Mouse (Mus musculus) midbrain, embryonic 15.5 days (tissue): ENCODE data around the gene 1110059E24Rik. TPM values are rescaled to one million over a fixed set of nuclear protein-coding genes. Genes with fewer than 3 reads are reported as not detected.
"Not testable (repeated sequence)": the region's sequence is repeated elsewhere in the genome, so short reads cannot be mapped to it uniquely, and the experiment has no call there.

Source experiments
- ATAC-seq: fragments of 200-750 bp; cut with Nextera tagmentation; replicated peaks from 2 replicates; pipeline ENCODE4 v1.8.0; 2017; ENCODE audit warnings: moderate TSS enrichment
- H3K27ac ChIP-seq: fragments of 300-500 bp; sonication (generic); 2 replicates; pipeline ENCODE4 v1.5.1; 2015; ENCODE audit warnings: mild to moderate bottlenecking, inconsistent platforms
- H3K27me3 ChIP-seq: fragments of 300-500 bp; sonication (generic); replicated peaks from 2 replicates; pipeline ENCODE4 v1.6.1; 2015; ENCODE audit warnings: inconsistent platforms
- H3K36me3 ChIP-seq: fragments of 300-500 bp; sonication (generic); replicated peaks from 2 replicates; pipeline ENCODE4 v1.6.1; 2015; ENCODE audit warnings: inconsistent platforms
- H3K4me1 ChIP-seq: fragments of 300-500 bp; sonication (generic); 2 replicates; pipeline ENCODE4 v1.6.1; 2015; ENCODE audit warnings: inconsistent platforms
- H3K4me2 ChIP-seq: fragments of 300-500 bp; sonication (generic); 2 replicates; pipeline ENCODE4 v1.6.1; 2015; ENCODE audit warnings: inconsistent platforms, mild to moderate bottlenecking, moderate library complexity
- H3K4me3 ChIP-seq: fragments of 300-500 bp; sonication (generic); 2 replicates; pipeline ENCODE4 v1.5.1; 2015; ENCODE audit warnings: mild to moderate bottlenecking, inconsistent platforms
- H3K9ac ChIP-seq: fragments of 300-500 bp; sonication (generic); 2 replicates; pipeline ENCODE4 v1.6.1; 2015; ENCODE audit warnings: mild to moderate bottlenecking, inconsistent platforms
- H3K9me3 ChIP-seq: fragments of 300-500 bp; sonication (generic); 2 replicates; pipeline ENCODE4 v1.6.1; 2016; ENCODE audit warnings: inconsistent platforms
- WGBS: fragments of 180-500 bp; shearing (Covaris S2); methylation state at CpG from one replicate; pipeline ENCODE4 v1.1.7; 2015; ENCODE audit warnings: mixed read lengths; 5-methylcytosine and 5-hydroxymethylcytosine counted together
- polyA plus RNA-seq: library from polyadenylated mRNA; unstranded; fragments of >200 nt; fragmentation: Nextera tagmentation; extraction: Ambion mirVana; gene quantifications from 2 replicates; pipeline ENCODE4 v1.2.1, GENCODE M21; 2015

1110059E24Rik gene
- polyA plus RNA-seq, 1 experiment from 2014 or later = 60.7 TPM

DNA sequence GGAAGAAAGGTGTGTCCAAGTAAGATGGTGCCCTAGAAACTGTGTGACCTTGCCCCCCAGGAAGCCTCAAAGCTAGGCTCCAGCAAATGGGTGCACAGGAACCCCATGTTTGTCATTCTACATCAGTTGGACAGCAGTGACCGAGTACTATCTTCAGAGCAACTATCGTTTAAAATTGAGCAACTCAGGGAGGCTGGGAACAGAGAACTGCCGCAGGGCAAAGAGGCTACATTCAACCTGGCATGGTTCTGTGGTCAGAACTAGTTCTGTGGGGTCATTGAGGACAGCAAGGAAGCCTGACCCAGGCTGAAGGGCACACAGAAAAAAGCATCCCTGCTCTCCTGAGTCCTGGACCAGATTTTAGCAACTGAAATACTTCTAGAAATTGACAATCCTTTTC, 37.0 kb downstream of the 1110059E24Rik start:
- H3K4me3 ChIP-seq = no peak overlapping the region
- H3K27me3 ChIP-seq = no peaks in the 10 kb centered on the region
- no peaks in the 10 kb centered on the region for H3K4me1 ChIP-seq
- 94% methylated on average over 3 of the region's 3 CpGs for WGBS
- H3K9me3 ChIP-seq = no peaks in the 10 kb centered on the region
- no peak overlapping the region for H3K9ac ChIP-seq
- ATAC-seq = no peak
- 0 out of 2 replicates have a peak, but pooled peaks cover 3% of the 10 kb centered on the region for H3K36me3 ChIP-seq
- H3K4me2 ChIP-seq = no peak overlapping the region
- no peak overlapping the region for H3K27ac ChIP-seq

GRCm38 (mm10) chr19:21611725-21612575, 40.8 kb downstream of the 1110059E24Rik start:
- no peak overlapping the region for H3K27ac ChIP-seq
- WGBS = 51% methylated on average over 9 of the region's 9 CpGs
- no peaks in the 10 kb centered on the region for H3K36me3 ChIP-seq
- H3K4me1 ChIP-seq = no peaks in the 10 kb centered on the region
- H3K4me2 ChIP-seq = no peak overlapping the region
- H3K9ac ChIP-seq = no peak overlapping the region
- no peak overlapping the region for H3K4me3 ChIP-seq
- H3K9me3 ChIP-seq = no peaks in the 10 kb centered on the region
- no peaks in the 10 kb centered on the region for H3K27me3 ChIP-seq
- ATAC-seq = no peak

- Histone ChIP-seq H3K4me1 (no peaks in the 10 kb centered on the region), H3K4me2 (no peak overlapping the region), H3K27me3 (no peaks in the 10 kb centered on the region), H3K27ac (no peak overlapping the region), H3K9me3 (no peaks in the 10 kb centered on the region), H3K9ac (no peak overlapping the region), H3K4me3 (no peak overlapping the region), H3K36me3 (no peaks in the 10 kb centered on the region)
- 10% methylated on average over 6 of the region's 6 CpGs for WGBS
- ATAC-seq = no peak
Observed at GRCm38 (mm10) chr19:21611297-21611696, 41.5 kb downstream of the 1110059E24Rik start.

DNA sequence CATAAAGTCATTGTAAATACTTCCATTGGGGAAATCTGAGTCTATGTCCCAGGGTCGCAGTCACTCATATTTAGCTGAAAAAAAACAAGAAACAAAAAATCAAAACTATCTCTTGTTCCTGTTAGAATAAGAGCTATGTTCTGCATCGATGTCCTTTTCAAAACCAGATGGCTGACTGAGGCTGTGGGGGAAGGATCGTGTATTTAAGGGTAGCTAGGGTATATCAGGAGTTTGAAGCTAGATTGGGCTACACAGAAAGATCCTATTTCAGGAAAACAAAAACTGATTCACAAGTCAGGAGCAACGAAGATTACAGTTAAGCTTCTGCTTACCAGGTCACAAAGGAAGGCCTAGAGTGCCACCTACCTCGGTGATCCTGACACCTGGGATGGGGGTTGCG, 42.5 kb downstream of the 1110059E24Rik start:
- no peaks in the 10 kb centered on the region for H3K4me1 ChIP-seq
- ATAC-seq = no peak
- no peaks in the 10 kb centered on the region for H3K9me3 ChIP-seq
- no peak overlapping the region for H3K27ac ChIP-seq
- H3K4me2 ChIP-seq = no peak overlapping the region
- no peaks in the 10 kb centered on the region for H3K27me3 ChIP-seq
- H3K36me3 ChIP-seq = no peaks in the 10 kb centered on the region
- H3K4me3 ChIP-seq = no peak overlapping the region
- 79% methylated on average over 6 of the region's 6 CpGs for WGBS
- H3K9ac ChIP-seq = no peak overlapping the region

- no peak overlapping the region for H3K9ac ChIP-seq
- H3K27ac ChIP-seq = no peak overlapping the region
- no peak overlapping the region for H3K4me3 ChIP-seq
- 97% methylated on average over 3 of the region's 3 CpGs for WGBS
- no peaks in the 10 kb centered on the region for H3K27me3 ChIP-seq
- no peaks in the 10 kb centered on the region for H3K9me3 ChIP-seq
- ATAC-seq = no peak
- no peaks in the 10 kb centered on the region for H3K36me3 ChIP-seq
- 0 out of 2 replicates have a peak, but pooled peaks cover 3% of the 10 kb centered on the region for H3K4me1 ChIP-seq
- no peak overlapping the region for H3K4me2 ChIP-seq
Observed at GRCm38 (mm10) chr19:21605294-21605693, 47.5 kb downstream of the 1110059E24Rik start.

DNA sequence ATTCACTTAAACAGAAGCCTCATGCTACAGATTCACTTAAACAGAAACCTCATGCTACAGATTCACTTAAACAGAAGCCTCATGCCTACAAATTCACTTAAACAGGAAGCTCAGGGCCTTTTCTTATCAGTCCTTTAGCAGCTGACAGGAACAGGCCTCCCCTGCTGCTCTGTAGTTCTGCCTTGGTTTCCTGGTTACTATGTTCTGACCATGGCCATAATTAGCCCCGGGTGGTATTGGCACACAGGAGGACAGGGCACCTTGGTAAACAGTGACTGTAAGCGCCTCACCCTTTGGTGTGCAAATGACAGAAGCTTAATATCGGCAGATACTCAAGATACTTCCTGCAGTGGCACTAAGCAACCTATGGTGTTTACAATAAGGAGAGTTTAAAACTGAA, 48.9 kb downstream of the 1110059E24Rik start:
- H3K4me3 ChIP-seq = no peak overlapping the region
- H3K27me3 ChIP-seq = no peaks in the 10 kb centered on the region
- H3K27ac ChIP-seq = no peak overlapping the region
- H3K9me3 ChIP-seq = no peaks in the 10 kb centered on the region
- H3K4me2 ChIP-seq = no peak overlapping the region
- 71% methylated on average over 3 of the region's 3 CpGs for WGBS
- H3K9ac ChIP-seq = no peak overlapping the region
- no peaks in the 10 kb centered on the region for H3K36me3 ChIP-seq
- ATAC-seq = no peak
- H3K4me1 ChIP-seq = 0 out of 2 replicates have a peak, but pooled peaks cover 3% of the 10 kb centered on the region

- Histone ChIP-seq H3K27me3 (no peaks in the 10 kb centered on the region), H3K9ac (no peak overlapping the region)
Observed at GRCm38 (mm10) chr19:21601541-21602101, 51.2 kb downstream of the 1110059E24Rik start.

GRCm38 (mm10) chr19:21598659-21599352, 54.0 kb downstream of the 1110059E24Rik start:
- H3K27ac ChIP-seq = no peak overlapping the region

More at GRCm38 (mm10) chr19:21601541-21602101, 51.2 kb downstream of the 1110059E24Rik start:
- 27% methylated on average over 3 of the region's 3 CpGs for WGBS
- Histone ChIP-seq H3K9me3 (no peaks in the 10 kb centered on the region), H3K36me3 (no peaks in the 10 kb centered on the region), H3K4me2 (no peak overlapping the region), H3K27ac (no peak overlapping the region), H3K4me3 (no peak overlapping the region), H3K4me1 (0 out of 2 replicates have a peak, but pooled peaks cover 3% of the 10 kb centered on the region)
- no peak; the same call in 1 of the 2 replicates for ATAC-seq

GRCm38 (mm10) chr19:21594676-21595075, 58.1 kb downstream of the 1110059E24Rik start:
- no peak overlapping the region for H3K9ac ChIP-seq
- no peaks in the 10 kb centered on the region for H3K36me3 ChIP-seq
- H3K4me1 ChIP-seq = no peaks in the 10 kb centered on the region
- H3K9me3 ChIP-seq = no peaks in the 10 kb centered on the region
- no peak for ATAC-seq
- no peak overlapping the region for H3K27ac ChIP-seq
- H3K27me3 ChIP-seq = no peaks in the 10 kb centered on the region
- no peak overlapping the region for H3K4me3 ChIP-seq
- no peak overlapping the region for H3K4me2 ChIP-seq
- WGBS = 84% methylated on average over 1 of the region's 1 CpGs

More at GRCm38 (mm10) chr19:21598659-21599352, 54.0 kb downstream of the 1110059E24Rik start:
- WGBS = 73% methylated on average over 8 of the region's 8 CpGs
- Histone ChIP-seq H3K4me3 (no peak overlapping the region), H3K36me3 (no peaks in the 10 kb centered on the region), H3K4me2 (no peak overlapping the region), H3K4me1 (0 out of 2 replicates have a peak, but pooled peaks cover 3% of the 10 kb centered on the region), H3K9me3 (no peaks in the 10 kb centered on the region), H3K9ac (no peak overlapping the region), H3K27me3 (no peaks in the 10 kb centered on the region)
- no peak for ATAC-seq

DNA sequence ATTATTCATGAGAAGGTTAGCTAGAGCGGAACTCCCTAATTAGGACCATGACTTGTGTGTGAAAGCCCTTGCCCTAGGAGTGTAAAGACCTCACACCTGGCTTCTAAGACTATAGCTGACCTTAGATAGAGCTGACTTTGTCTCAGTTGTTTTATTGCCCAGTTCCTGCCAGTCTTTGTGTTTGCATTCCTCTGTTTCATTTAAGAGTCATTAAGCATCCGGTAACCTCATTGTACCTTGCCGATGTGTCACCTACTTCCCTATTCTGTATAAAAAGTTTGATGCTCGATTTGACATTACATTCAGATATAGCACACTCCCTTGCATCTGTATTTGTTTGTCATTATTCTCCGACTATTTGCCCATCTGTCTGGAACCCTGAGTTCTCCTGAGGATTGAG, 60.6 kb downstream of the 1110059E24Rik start:
- H3K36me3 ChIP-seq, H3K9ac ChIP-seq, H3K27me3 ChIP-seq, ATAC-seq, H3K4me2 ChIP-seq, H3K4me3 ChIP-seq, H3K27ac ChIP-seq, H3K9me3 ChIP-seq, H3K4me1 ChIP-seq: not testable (repeated sequence)
- 81% methylated on average over 5 of the region's 5 CpGs for WGBS

DNA sequence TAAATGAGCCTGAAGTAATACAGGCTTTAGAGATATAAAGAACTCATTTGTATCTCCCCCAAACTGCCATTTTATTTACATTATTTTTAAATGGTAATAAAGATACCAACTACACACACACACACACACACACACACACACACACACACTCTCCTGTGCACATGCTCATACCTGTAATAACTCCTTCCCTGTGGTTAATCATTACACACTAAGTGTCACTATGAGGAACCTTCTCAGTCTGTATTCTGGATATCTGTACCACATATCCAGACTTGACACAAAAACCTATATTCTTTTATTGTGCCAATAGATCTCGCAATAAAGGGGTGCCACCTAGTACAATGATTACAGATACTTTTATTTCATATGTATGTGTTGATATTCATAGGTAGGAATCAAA, 62.9 kb downstream of the 1110059E24Rik start:
- ATAC-seq = no peak
- Histone ChIP-seq H3K4me3 (no peak overlapping the region), H3K4me1 (no peaks in the 10 kb centered on the region), H3K27ac (no peak overlapping the region), H3K4me2 (no peak overlapping the region), H3K9ac (no peak overlapping the region), H3K27me3 (no peaks in the 10 kb centered on the region), H3K36me3 (no peaks in the 10 kb centered on the region), H3K9me3 (no peaks in the 10 kb centered on the region)
- 97% methylated on average over 1 of the region's 1 CpGs for WGBS

- no peak overlapping the region for H3K9ac ChIP-seq
- no peaks in the 10 kb centered on the region for H3K36me3 ChIP-seq
Observed at GRCm38 (mm10) chr19:21587593-21587992, 65.2 kb downstream of the 1110059E24Rik start.

More at GRCm38 (mm10) chr19:21587593-21587992, 65.2 kb downstream of the 1110059E24Rik start:
- Histone ChIP-seq H3K27ac (no peak overlapping the region), H3K4me1 (no peaks in the 10 kb centered on the region), H3K9me3 (no peaks in the 10 kb centered on the region), H3K4me3 (no peak overlapping the region), H3K27me3 (no peaks in the 10 kb centered on the region), H3K4me2 (no peak overlapping the region)
- 56% methylated on average over 4 of the region's 4 CpGs for WGBS
- no peak for ATAC-seq
